In the genomic region with DNA sequence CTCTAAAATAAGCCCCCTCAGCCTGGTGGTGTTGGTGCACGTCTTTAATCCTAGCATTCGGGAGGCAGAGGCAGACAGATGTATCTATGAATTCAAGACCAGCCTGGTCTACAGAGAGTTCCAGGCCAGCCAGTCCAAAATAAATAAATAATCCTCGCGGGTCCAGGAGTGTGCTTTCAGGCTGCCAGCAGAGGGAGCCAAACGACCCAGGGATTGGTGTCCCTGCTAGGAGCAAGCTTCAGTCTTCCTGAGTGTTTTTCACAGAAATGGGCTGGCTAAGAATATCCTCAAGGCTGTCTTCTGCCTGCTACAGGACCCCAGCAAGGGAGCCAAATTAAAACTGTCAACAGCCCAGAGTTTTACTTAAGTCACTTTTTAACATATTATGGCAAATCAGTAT, we compare ENCODE assay signal across 9 mouse cellular contexts. TPM values are rescaled to one million over a fixed set of nuclear protein-coding genes. Genes with fewer than 3 reads are reported as not detected.
DNase-seq lines count a peak whose midpoint lies in the region; ATAC-seq and TF ChIP-seq lines count a peak whose summit lies in the region.
"Had no signal": no experiment of that assay in that cellular context is flagged by ENCODE, and none has a peak within 500 bp of the region (broad histone marks: within the 10 kb centered on the region; RNA-seq: fewer than 3 reads in every experiment).

No protein-coding gene starts in this region.

- H3K36me3 ChIP-seq in hindbrain, postnatal 0 days (ENCODE audit: insufficient read depth, low read length), result no peaks in the 10 kb centered on the region
- peaks cover 96% of the 10 kb centered on the region for H3K36me3 ChIP-seq in limb, embryonic 10.5 days
- peaks cover 7% of the 10 kb centered on the region for H3K36me3 ChIP-seq in midbrain, embryonic 14.5 days (ENCODE audit: control insufficient read depth, insufficient read depth, low read length)

- H3K9ac ChIP-seq in hindbrain, postnatal 0 days (replicated peaks; ENCODE audit: low read length), result no peak overlapping the region
- H3K9ac ChIP-seq in midbrain, embryonic 14.5 days (replicated peaks; ENCODE audit: low read length), result no peak overlapping the region
- H3K9ac ChIP-seq: embryonic facial prominence, embryonic 13.5 days had no signal

- no peak overlapping the region for H3K4me3 ChIP-seq in hindbrain, postnatal 0 days (ENCODE audit: low read length)
- no peak overlapping the region for H3K4me3 ChIP-seq in limb, embryonic 10.5 days
- H3K4me3 ChIP-seq in midbrain, embryonic 14.5 days (replicated peaks; ENCODE audit: low read depth, low read length), result no peak overlapping the region
- H3K4me3 ChIP-seq: embryonic facial prominence, embryonic 13.5 days had no signal

- peaks cover 7% of the 10 kb centered on the region for H3K4me1 ChIP-seq in hindbrain, postnatal 0 days (ENCODE audit: insufficient read depth, low read length)
- H3K4me1 ChIP-seq in limb, embryonic 10.5 days, result peaks cover 11% of the 10 kb centered on the region
- H3K4me1 ChIP-seq in midbrain, embryonic 14.5 days (ENCODE audit: control insufficient read depth, insufficient read depth, low read length), result peaks cover 10% of the 10 kb centered on the region
- H3K4me1 ChIP-seq: embryonic facial prominence, embryonic 13.5 days had no signal

- no peak overlapping the region for H3K27ac ChIP-seq in hindbrain, postnatal 0 days
- 0 out of 2 replicates have a peak overlapping the region, but pooled peaks have one; percentile 21 for H3K27ac ChIP-seq in limb, embryonic 10.5 days
- H3K27ac ChIP-seq in midbrain, embryonic 14.5 days (replicated peaks; ENCODE audit: low read depth, low read length), result no peak overlapping the region
- H3K27ac ChIP-seq: embryonic facial prominence, embryonic 13.5 days had no signal

- TF ChIP-seq CTCF in hindbrain, postnatal 0 days (IDR thresholded peaks at IDR 0.05; ENCODE audit: low read depth), result peak; percentile 89

- no peaks in the 10 kb centered on the region for H3K27me3 ChIP-seq in hindbrain, postnatal 0 days (ENCODE audit: insufficient read depth, low read length)
- no peaks in the 10 kb centered on the region for H3K27me3 ChIP-seq in limb, embryonic 10.5 days (ENCODE audit: low read depth, poor library complexity, severe bottlenecking)
- H3K27me3 ChIP-seq in midbrain, embryonic 14.5 days (ENCODE audit: control insufficient read depth, insufficient read depth, low read length), result no peaks in the 10 kb centered on the region
- H3K27me3 ChIP-seq: embryonic facial prominence, embryonic 13.5 days had no signal

- H3K4me2 ChIP-seq in hindbrain, postnatal 0 days (ENCODE audit: low read depth, low read length), result no peak overlapping the region
- H3K4me2 ChIP-seq in midbrain, embryonic 14.5 days (ENCODE audit: low read length), result no peak overlapping the region
- H3K4me2 ChIP-seq: embryonic facial prominence, embryonic 13.5 days had no signal

- DNase-seq in right cerebral cortex, adult 18-20 months, result peak; percentile 69
- no peak for DNase-seq in right cerebral cortex, postnatal 25 days
- DNase-seq in cerebellum, adult 18-20 months, result peak; percentile 76 to 78
- peak; percentile 44 to 72 for DNase-seq in frontal cortex, postnatal 10 days (ENCODE audit: low spot score in 2 of 2)
- peak; percentile 89 for DNase-seq in hindbrain, postnatal 0 days (ENCODE audit: low spot score)
- DNase-seq in limb, embryonic 10.5 days (ENCODE audit: low spot score), result peak; percentile 96
- DNase-seq in midbrain, embryonic 14.5 days, result peak; percentile 91
- peak; percentile 64 for DNase-seq in spleen, postnatal 36 days (ENCODE audit: low spot score in 2 of 2)

- peak; percentile 65 for ATAC-seq in hindbrain, postnatal 0 days
- no peak for ATAC-seq in midbrain, embryonic 14.5 days (ENCODE audit: low FRiP score, low TSS enrichment)

- H3K9me3 ChIP-seq in hindbrain, postnatal 0 days (ENCODE audit: low read length), result no peaks in the 10 kb centered on the region
- no peaks in the 10 kb centered on the region for H3K9me3 ChIP-seq in limb, embryonic 10.5 days (replicated peaks)
- H3K9me3 ChIP-seq in midbrain, embryonic 14.5 days (ENCODE audit: control insufficient read depth, low read length), result no peaks in the 10 kb centered on the region
- H3K9me3 ChIP-seq: embryonic facial prominence, embryonic 13.5 days had no signal

- WGBS in hindbrain, postnatal 0 days, result 27% methylated on average over 5 of the region's 5 CpGs
- 29% methylated on average over 5 of the region's 5 CpGs for WGBS in limb, embryonic 10.5 days
- 25% methylated on average over 5 of the region's 5 CpGs for WGBS in midbrain, embryonic 14.5 days

RNA-seq across cellular contexts. Expression of gene Uba7, which starts 11.6 kb away (rescaled TPM):
- total RNA-seq in hindbrain, postnatal 0 days (2014; rRNA removed), result 6.0 and 12.8 TPM in 2 replicates
- polyA plus RNA-seq in hindbrain, postnatal 0 days (2015; fragmentation: Nextera tagmentation; extraction: Ambion mirVana), result 6.2 and 7.4 TPM in 2 replicates
- 18.6 and 22.5 TPM in 2 replicates for polyA plus RNA-seq in limb, embryonic 10.5 days (2016; fragmentation: Nextera tagmentation; extraction: Ambion mirVana)
- 2.6 and 5.0 TPM in 2 replicates for polyA plus RNA-seq in midbrain, embryonic 14.5 days (2014; fragmentation: Nextera tagmentation; extraction: Ambion mirVana)

RNA-seq across cellular contexts. Expression of gene Traip, which starts 13.8 kb away (rescaled TPM):
- total RNA-seq in hindbrain, postnatal 0 days (2014; rRNA removed), result 8.4 and 23.3 TPM in 2 replicates
- 9.2 and 10.5 TPM in 2 replicates for polyA plus RNA-seq in hindbrain, postnatal 0 days (2015; fragmentation: Nextera tagmentation; extraction: Ambion mirVana)
- 43.2 and 45.9 TPM in 2 replicates for polyA plus RNA-seq in limb, embryonic 10.5 days (2016; fragmentation: Nextera tagmentation; extraction: Ambion mirVana)
- polyA plus RNA-seq in midbrain, embryonic 14.5 days (2014; fragmentation: Nextera tagmentation; extraction: Ambion mirVana), result 10.3 and 10.4 TPM in 2 replicates

RNA-seq across cellular contexts. Expression of gene Gm20661, which starts 19.2 kb away (rescaled TPM):
- total RNA-seq in hindbrain, postnatal 0 days (2014; rRNA removed), result 0.18 and 0.78 TPM in 2 replicates
- 0.54 TPM in 1 of 2 replicates, not detected in the other for polyA plus RNA-seq in hindbrain, postnatal 0 days (2015; fragmentation: Nextera tagmentation; extraction: Ambion mirVana)
- polyA plus RNA-seq in limb, embryonic 10.5 days (2016; fragmentation: Nextera tagmentation; extraction: Ambion mirVana), result 3.5 and 6.2 TPM in 2 replicates
- polyA plus RNA-seq in midbrain, embryonic 14.5 days (2014; fragmentation: Nextera tagmentation; extraction: Ambion mirVana), result 0.47 and 0.49 TPM in 2 replicates

RNA-seq across cellular contexts. Expression of gene Inka1, which starts 22.0 kb away (rescaled TPM):
- total RNA-seq in hindbrain, postnatal 0 days (2014; rRNA removed), result 5.5 and 7.3 TPM in 2 replicates
- polyA plus RNA-seq in hindbrain, postnatal 0 days (2015; fragmentation: Nextera tagmentation; extraction: Ambion mirVana), result 16.6 and 18.0 TPM in 2 replicates
- 180 and 189 TPM in 2 replicates for polyA plus RNA-seq in limb, embryonic 10.5 days (2016; fragmentation: Nextera tagmentation; extraction: Ambion mirVana)
- 12.1 and 13.3 TPM in 2 replicates for polyA plus RNA-seq in midbrain, embryonic 14.5 days (2014; fragmentation: Nextera tagmentation; extraction: Ambion mirVana)

RNA-seq across cellular contexts. Expression of gene Camkv, which starts 28.2 kb away (rescaled TPM):
- 80.1 and 87.4 TPM in 2 replicates for total RNA-seq in hindbrain, postnatal 0 days (2014; rRNA removed)
- 59.1 and 61.5 TPM in 2 replicates for polyA plus RNA-seq in hindbrain, postnatal 0 days (2015; fragmentation: Nextera tagmentation; extraction: Ambion mirVana)
- polyA plus RNA-seq in limb, embryonic 10.5 days (2016; fragmentation: Nextera tagmentation; extraction: Ambion mirVana), result 7.5 and 9.9 TPM in 2 replicates
- polyA plus RNA-seq in midbrain, embryonic 14.5 days (2014; fragmentation: Nextera tagmentation; extraction: Ambion mirVana), result 16.7 and 26.1 TPM in 2 replicates
